Mouse (Mus musculus): ENCODE results near the gene Sgms1. TPM values are rescaled to one million over a fixed set of nuclear protein-coding genes. Genes with fewer than 3 reads are reported as not detected.

Sgms1 gene
- polyA plus RNA-seq, 1 experiment from 2014 or later: 21.5 TPM

DNA sequence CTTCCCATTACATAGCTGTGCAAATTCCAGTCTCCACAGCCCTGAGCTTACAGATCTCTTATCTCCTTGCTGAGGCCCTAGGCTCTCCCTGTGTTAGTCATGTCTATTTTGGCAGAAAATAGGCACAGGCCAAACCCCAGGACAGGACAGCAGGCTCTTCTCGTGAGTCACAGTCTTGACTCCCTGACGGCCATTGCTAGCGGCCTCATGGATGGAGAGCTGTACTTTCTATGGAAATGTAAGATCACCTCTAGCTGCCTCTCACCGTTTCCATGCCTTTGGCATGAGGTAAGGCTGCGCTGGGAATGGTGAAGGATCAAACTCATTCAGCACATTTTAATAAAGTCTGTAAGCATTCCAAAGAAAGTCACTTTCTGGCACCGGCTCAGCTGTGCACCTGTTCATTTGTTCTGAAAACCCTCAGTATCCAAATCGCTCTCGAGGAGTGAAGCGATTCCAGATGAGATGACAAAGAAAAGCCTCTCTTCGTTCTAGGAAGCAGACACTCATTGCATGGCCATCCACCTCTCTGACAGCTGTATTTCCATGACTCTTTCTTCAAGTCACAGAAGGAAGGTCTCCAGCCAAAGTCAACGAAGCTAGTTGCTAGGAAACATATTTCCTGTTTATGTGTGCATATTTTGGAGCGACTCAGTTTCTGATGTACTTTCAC is 97.3 kb downstream of the Sgms1 start:
- Histone ChIP-seq H3K9me3 (no peaks in the 10 kb centered on the region), H3K36me3 (replicated peaks) (no peaks in the 10 kb centered on the region), H3K4me2 (no peak overlapping the region), H3K4me3 (no peak overlapping the region), H3K4me1 (0 out of 2 replicates have a peak, but pooled peaks cover 2% of the 10 kb centered on the region), H3K9ac (no peak overlapping the region), H3K27me3 (replicated peaks) (no peaks in the 10 kb centered on the region), H3K27ac (no peak overlapping the region)
- no peak for ATAC-seq (replicated peaks)
- WGBS: 75% methylated on average over 12 of the region's 12 CpGs

DNA sequence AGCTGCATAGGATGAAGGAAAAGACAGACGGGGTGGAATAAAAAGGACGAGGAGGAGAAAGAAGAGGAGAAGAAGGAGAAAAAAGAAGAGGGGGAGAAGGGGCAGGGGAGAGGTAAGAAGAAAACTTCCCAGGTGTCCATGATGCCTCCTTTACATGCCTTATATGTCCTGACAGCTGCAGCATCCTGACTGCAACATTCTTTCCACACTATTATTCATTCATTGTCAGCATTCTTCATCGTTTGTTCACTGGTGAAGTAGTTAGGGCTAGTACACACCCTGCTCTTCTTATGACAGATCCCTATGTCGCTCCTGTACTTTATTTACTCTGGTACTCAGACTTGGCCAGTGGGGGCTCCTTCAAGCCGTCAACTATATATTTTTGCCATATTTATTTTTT is 98.4 kb downstream of the Sgms1 start:
- ATAC-seq (replicated peaks): no peak
- H3K4me3 ChIP-seq: no peak overlapping the region
- no peak overlapping the region for H3K4me2 ChIP-seq
- H3K27ac ChIP-seq: no peak overlapping the region
- 0 out of 2 replicates have a peak, but pooled peaks cover 2% of the 10 kb centered on the region for H3K4me1 ChIP-seq
- H3K36me3 ChIP-seq (replicated peaks): no peaks in the 10 kb centered on the region
- H3K27me3 ChIP-seq (replicated peaks): no peaks in the 10 kb centered on the region
- 89% methylated on average over 5 of the region's 5 CpGs for WGBS
- H3K9me3 ChIP-seq: no peaks in the 10 kb centered on the region
- no peak overlapping the region for H3K9ac ChIP-seq

DNA sequence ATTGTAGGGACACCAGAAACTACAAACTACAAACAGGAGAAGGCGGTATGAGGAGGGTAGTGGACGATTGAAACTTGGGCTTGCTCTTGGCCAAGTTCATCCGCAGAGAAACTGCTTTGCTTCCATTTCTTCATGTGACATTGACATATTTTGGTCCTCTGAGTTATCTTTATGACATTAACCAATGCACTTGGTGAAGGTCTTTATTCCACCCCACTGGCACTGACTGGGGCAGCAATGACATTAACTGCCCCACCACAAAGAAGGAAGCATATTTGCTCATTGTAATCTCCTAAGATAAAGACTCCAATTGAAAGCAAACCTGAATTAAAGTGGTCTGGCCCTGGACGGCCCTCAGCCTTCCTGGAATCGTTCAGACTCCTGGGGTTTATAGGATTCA is 100.6 kb downstream of the Sgms1 start:
- 72% methylated on average over 5 of the region's 5 CpGs for WGBS
- Histone ChIP-seq H3K9ac (no peak overlapping the region), H3K36me3 (replicated peaks) (no peaks in the 10 kb centered on the region), H3K27me3 (replicated peaks) (no peaks in the 10 kb centered on the region), H3K9me3 (no peaks in the 10 kb centered on the region), H3K27ac (no peak overlapping the region), H3K4me1 (0 out of 2 replicates have a peak, but pooled peaks cover 2% of the 10 kb centered on the region), H3K4me3 (no peak overlapping the region), H3K4me2 (no peak overlapping the region)
- no peak for ATAC-seq (replicated peaks)

DNA sequence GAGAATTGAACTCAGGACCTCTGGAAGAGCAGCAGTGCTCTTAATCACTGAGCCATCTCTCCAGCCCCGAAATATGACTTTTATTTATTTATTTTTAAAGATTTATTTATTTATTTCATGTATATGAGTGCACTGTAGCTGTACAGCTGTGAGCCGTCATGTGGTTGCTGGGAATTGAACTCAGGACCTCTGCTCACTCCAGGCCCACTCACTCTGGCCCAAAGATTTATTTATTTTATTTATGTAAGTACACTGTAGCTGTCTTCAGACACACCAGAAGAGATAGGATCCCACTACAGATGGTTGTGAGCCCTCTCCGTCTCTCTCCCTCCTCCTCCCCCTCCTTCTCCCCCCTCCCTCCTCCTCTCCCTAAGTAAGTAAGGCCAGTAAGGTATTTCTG is 101.7 kb downstream of the Sgms1 start:
- 0 out of 2 replicates have a peak, but pooled peaks have one; percentile 50 for ATAC-seq (replicated peaks)
- WGBS: 78% methylated on average over 3 of the region's 3 CpGs
- Histone ChIP-seq H3K36me3 (replicated peaks) (no peaks in the 10 kb centered on the region), H3K27me3 (replicated peaks) (no peaks in the 10 kb centered on the region), H3K9ac (no peak overlapping the region), H3K4me1 (0 out of 2 replicates have a peak, but pooled peaks cover under 1% of the 10 kb centered on the region), H3K4me3 (no peak overlapping the region), H3K4me2 (no peak overlapping the region), H3K9me3 (no peaks in the 10 kb centered on the region), H3K27ac (no peak overlapping the region)

DNA sequence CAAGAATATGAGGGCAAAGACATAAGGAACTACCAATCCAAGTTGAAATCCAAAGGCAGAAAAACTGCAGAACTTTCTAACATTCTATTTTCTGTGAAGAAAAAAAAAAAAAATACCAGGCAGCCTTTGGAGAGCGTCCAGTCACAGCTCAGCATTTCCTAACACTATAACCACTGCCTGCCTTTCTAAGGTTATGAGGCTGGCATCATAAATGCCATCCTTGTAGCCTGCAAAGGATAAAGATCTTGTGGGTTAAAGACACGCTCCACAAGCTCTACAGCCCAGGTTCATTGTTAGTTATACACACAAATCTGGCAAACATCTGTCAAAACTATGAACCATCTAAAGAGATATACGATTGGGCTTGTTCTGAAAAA is 104.1 kb downstream of the Sgms1 start:
- no peaks in the 10 kb centered on the region for H3K9me3 ChIP-seq
- H3K36me3 ChIP-seq (replicated peaks): no peaks in the 10 kb centered on the region
- H3K9ac ChIP-seq: no peak overlapping the region
- H3K27me3 ChIP-seq (replicated peaks): no peaks in the 10 kb centered on the region
- H3K27ac ChIP-seq: no peak overlapping the region
- no peaks in the 10 kb centered on the region for H3K4me1 ChIP-seq
- ATAC-seq (replicated peaks): no peak
- WGBS: 78% methylated on average over 3 of the region's 3 CpGs
- H3K4me2 ChIP-seq: no peak overlapping the region
- no peak overlapping the region for H3K4me3 ChIP-seq

DNA sequence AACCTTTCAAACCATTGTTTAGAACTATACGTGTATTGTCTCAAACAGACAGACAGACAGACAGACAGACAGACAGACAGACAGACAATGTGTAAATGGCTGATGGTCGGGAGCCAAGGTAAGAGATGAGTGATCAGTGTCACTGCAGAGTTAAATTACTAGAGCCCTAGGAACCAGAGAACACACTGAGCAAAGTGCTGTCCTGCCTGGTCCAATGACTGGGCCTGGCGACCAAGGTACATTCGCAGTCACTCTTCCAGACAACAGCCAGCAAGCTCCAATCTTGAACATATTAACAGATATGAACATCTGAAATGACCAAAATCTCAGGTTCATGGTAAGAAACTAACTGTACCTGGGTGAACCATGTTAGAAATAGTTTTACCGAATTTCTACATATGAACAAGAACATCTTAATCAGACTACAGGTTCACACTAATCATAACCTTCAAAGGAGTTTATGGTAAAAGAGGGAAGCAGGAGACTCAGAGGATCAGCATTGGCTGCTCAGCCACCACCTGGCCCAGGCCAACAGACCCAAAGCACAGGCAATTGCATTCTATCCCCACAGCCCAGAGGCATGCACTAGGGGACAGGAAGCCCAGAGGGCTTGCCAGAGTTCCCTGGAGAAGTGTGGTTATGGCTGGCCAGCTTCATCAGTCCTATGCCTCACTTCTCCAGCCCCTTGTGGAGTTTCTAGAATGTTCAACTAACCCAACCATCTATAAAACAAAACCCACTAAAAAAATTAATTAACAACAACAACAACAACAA is 104.6 kb downstream of the Sgms1 start:
- Histone ChIP-seq H3K36me3 (replicated peaks) (no peaks in the 10 kb centered on the region), H3K4me1 (no peaks in the 10 kb centered on the region), H3K27me3 (replicated peaks) (no peaks in the 10 kb centered on the region), H3K9me3 (no peaks in the 10 kb centered on the region), H3K4me3 (no peak overlapping the region), H3K4me2 (no peak overlapping the region), H3K9ac (no peak overlapping the region), H3K27ac (no peak overlapping the region)
- WGBS: 89% methylated on average over 5 of the region's 5 CpGs
- no peak for ATAC-seq (replicated peaks)

DNA sequence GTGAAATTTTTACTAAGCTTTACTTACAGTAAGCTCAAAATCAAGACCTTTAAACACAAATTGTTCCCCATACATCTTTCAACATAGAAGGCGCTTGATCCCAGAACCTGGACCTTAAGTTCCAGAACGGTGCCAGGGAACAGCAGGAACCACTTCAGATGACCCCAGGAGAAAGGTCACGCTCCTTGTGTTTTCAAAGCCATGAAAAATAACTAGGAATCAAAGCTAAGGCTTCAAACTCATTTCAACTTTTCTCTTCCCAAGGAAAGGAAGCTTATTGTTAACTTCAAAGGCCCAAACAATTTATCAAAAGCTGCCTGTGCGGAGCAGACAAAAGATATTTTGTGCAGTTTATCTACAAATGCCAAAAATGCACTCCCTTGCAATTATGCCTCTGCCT is 107.6 kb downstream of the Sgms1 start:
- 74% methylated on average over 4 of the region's 4 CpGs for WGBS
- H3K36me3 ChIP-seq (replicated peaks): no peaks in the 10 kb centered on the region
- no peaks in the 10 kb centered on the region for H3K4me1 ChIP-seq
- no peak overlapping the region for H3K4me3 ChIP-seq
- H3K27me3 ChIP-seq (replicated peaks): no peaks in the 10 kb centered on the region
- no peak for ATAC-seq (replicated peaks)
- H3K9ac ChIP-seq: no peak overlapping the region
- no peak overlapping the region for H3K4me2 ChIP-seq
- H3K27ac ChIP-seq: no peak overlapping the region
- no peaks in the 10 kb centered on the region for H3K9me3 ChIP-seq

DNA sequence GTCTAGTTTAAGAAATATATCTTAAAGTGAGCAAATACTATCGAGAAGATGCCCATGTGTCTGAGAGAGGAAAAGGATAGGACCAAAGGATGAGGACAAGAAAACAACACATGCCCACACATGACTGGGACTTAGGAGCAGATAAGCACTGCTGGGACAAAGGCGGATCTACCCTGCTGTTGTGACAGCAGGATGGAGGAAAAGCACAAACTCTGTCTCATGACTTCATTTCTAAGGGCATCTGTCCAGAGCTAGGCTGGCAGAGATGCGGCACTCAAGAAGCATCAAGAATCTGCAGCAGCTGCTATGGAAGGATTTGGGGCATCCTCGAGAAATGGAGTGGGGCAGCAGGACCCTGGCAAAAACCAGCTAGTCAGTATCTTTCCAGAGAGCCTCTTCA is 109.1 kb downstream of the Sgms1 start:
- H3K27me3 ChIP-seq (replicated peaks): no peaks in the 10 kb centered on the region
- no peaks in the 10 kb centered on the region for H3K9me3 ChIP-seq
- H3K9ac ChIP-seq: no peak overlapping the region
- 92% methylated on average over 4 of the region's 4 CpGs for WGBS
- no peak overlapping the region for H3K27ac ChIP-seq
- H3K4me3 ChIP-seq: no peak overlapping the region
- no peak overlapping the region for H3K4me2 ChIP-seq
- H3K4me1 ChIP-seq: no peaks in the 10 kb centered on the region
- no peak for ATAC-seq (replicated peaks)
- no peaks in the 10 kb centered on the region for H3K36me3 ChIP-seq (replicated peaks)

DNA sequence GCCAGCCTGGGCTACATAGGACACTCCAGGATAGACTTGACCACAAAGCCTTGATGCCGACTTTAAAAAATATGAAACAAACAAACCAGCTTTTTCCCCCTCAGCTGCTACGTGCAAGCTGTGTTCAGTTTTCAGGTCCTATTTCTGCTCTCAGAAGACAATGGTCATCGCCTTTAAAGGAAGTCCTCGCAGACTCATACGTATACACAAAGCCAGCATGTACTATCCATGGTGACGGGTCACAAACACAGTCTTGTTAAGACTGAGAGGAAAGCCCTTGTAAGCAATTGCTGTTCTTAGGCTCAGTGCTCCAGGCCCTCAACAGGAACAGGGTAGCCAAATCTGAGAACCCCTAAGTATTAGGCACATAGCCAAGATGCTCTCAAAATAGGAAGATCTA is 110.1 kb downstream of the Sgms1 start:
- Histone ChIP-seq H3K27me3 (replicated peaks) (no peaks in the 10 kb centered on the region), H3K4me3 (no peak overlapping the region), H3K4me2 (no peak overlapping the region), H3K9ac (no peak overlapping the region), H3K4me1 (no peaks in the 10 kb centered on the region), H3K9me3 (no peaks in the 10 kb centered on the region), H3K27ac (no peak overlapping the region), H3K36me3 (replicated peaks) (no peaks in the 10 kb centered on the region)
- WGBS: 92% methylated on average over 6 of the region's 6 CpGs
- no peak for ATAC-seq (replicated peaks)

DNA sequence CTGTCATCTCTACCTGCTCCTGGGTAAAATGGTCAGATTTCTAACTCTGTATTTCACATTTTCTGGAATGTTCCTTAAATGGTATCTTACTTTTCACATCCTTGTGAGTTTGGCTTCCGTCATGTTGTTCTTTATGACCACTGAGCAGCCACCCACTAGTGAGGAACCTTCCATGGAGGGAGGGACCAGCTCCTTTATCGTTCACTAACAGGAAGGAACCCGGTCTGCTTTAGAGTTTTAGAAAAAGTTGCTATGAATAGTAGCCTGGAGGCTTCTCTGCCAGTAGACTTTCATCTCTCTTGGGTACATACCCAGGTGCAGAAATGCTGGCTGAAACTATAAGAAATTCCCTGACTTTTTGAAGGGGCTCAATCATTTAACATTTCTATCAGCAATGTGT is 111.6 kb downstream of the Sgms1 start:
- Histone ChIP-seq H3K4me1 (no peaks in the 10 kb centered on the region), H3K9ac (no peak overlapping the region), H3K27me3 (replicated peaks) (no peaks in the 10 kb centered on the region), H3K4me2 (no peak overlapping the region), H3K36me3 (replicated peaks) (no peaks in the 10 kb centered on the region), H3K9me3 (no peaks in the 10 kb centered on the region), H3K27ac (no peak overlapping the region), H3K4me3 (no peak overlapping the region)
- WGBS: 88% methylated on average over 3 of the region's 3 CpGs
- ATAC-seq (replicated peaks): no peak

DNA sequence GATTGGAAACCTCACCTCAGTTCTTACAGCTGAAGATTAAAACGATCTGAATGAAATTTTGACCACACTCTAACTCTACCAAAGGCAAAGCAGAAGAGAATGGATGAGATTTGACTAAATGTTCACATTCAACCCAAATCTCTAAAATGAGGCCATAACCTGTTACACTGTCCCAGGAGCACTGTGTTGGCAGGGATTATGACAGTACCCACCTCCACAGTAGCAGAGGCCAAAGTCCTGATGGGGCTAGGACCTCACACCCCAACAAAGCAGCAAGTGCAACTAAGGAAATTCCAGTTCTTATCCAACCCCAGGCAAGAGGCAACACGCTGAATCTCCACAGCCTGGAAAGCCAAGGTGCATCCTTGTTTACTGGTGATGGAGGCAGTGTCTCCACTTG is 112.2 kb downstream of the Sgms1 start:
- H3K27ac ChIP-seq: no peak overlapping the region
- H3K36me3 ChIP-seq (replicated peaks): no peaks in the 10 kb centered on the region
- WGBS: 90% methylated on average over 2 of the region's 2 CpGs
- H3K9ac ChIP-seq: no peak overlapping the region
- H3K27me3 ChIP-seq (replicated peaks): no peaks in the 10 kb centered on the region
- H3K4me1 ChIP-seq: no peaks in the 10 kb centered on the region
- H3K4me3 ChIP-seq: no peak overlapping the region
- H3K9me3 ChIP-seq: no peaks in the 10 kb centered on the region
- no peak for ATAC-seq (replicated peaks)
- no peak overlapping the region for H3K4me2 ChIP-seq

DNA sequence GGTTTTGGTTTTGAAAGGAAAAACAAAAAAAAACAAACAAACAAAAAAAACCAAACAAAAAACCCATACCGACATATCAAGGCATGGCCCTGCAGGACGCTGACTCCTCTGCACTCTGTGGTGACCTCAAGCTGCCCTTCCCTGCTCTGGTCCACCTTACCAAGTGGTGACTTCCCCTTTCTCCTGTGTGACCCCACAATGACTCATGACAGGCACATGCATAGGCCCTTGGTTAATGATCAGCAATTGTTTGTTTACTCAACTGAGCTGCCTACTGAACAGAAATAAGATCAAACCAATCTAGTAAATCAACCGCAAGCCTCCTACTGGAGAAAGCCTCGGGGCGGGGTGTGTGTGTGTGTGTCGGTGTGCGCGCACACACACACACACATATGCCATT is 112.7 kb downstream of the Sgms1 start:
- Histone ChIP-seq H3K27ac (no peak overlapping the region), H3K27me3 (replicated peaks) (no peaks in the 10 kb centered on the region), H3K4me2 (no peak overlapping the region), H3K9me3 (no peaks in the 10 kb centered on the region), H3K9ac (no peak overlapping the region), H3K36me3 (replicated peaks) (no peaks in the 10 kb centered on the region), H3K4me1 (no peaks in the 10 kb centered on the region), H3K4me3 (no peak overlapping the region)
- WGBS: 88% methylated on average over 8 of the region's 8 CpGs
- no peak for ATAC-seq (replicated peaks)

DNA sequence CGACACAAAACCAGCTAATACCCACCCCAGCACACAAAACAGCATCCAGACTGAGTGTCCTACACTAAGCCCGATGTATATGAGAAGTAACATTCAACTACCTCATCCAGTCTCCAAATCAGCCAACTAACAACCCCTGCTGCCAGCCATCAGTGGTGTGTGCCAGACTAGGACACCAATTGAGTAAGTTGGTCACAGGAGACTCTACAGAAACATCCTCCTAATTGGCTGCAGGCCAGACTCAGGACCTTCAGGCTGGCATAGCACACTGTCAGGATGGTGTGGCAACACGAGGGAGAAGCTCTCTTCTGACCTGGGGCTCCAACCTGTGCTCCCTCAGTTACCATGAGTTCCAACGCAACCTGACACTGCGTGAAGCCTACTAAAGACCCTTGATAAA is 113.3 kb downstream of the Sgms1 start:
- no peaks in the 10 kb centered on the region for H3K4me1 ChIP-seq
- no peak overlapping the region for H3K9ac ChIP-seq
- H3K4me2 ChIP-seq: no peak overlapping the region
- no peaks in the 10 kb centered on the region for H3K36me3 ChIP-seq (replicated peaks)
- H3K4me3 ChIP-seq: no peak overlapping the region
- no peaks in the 10 kb centered on the region for H3K27me3 ChIP-seq (replicated peaks)
- ATAC-seq (replicated peaks): no peak
- WGBS: 94% methylated on average over 5 of the region's 5 CpGs
- no peaks in the 10 kb centered on the region for H3K9me3 ChIP-seq
- H3K27ac ChIP-seq: no peak overlapping the region

Data from midbrain, embryonic 15.5 days (tissue).